Mouse (Mus musculus) ZHBTc4 (cell line): ENCODE results near the gene Nr2f2.

Source experiments
- DNase-seq: peaks from one replicate; pipeline ENCODE4 v3.0.0-alpha.2; 2011; ENCODE audit warnings: low read depth, low spot score

Gene Nr2f2

GRCm38 (mm10) chr7:70332926-70333664 lies 33.4 kb downstream of the Nr2f2 start:
- no peak for DNase-seq

- peak; percentile 20 for DNase-seq
Measured at GRCm38 (mm10) chr7:70332064-70332850, 34.3 kb downstream of the Nr2f2 start.

- peak; percentile 80 for DNase-seq
Measured at GRCm38 (mm10) chr7:70331243-70332063, 35.1 kb downstream of the Nr2f2 start.

GRCm38 (mm10) chr7:70330761-70331242 lies 35.7 kb downstream of the Nr2f2 start:
- DNase-seq: peak; percentile 74

- DNase-seq: peak; percentile 40
Measured at GRCm38 (mm10) chr7:70330207-70330562, 36.4 kb downstream of the Nr2f2 start.

GRCm38 (mm10) chr7:70329521-70330206 lies 36.9 kb downstream of the Nr2f2 start:
- DNase-seq: no peak

- no peak for DNase-seq
Measured at GRCm38 (mm10) chr7:70329037-70329516, 37.5 kb downstream of the Nr2f2 start.

- no peak for DNase-seq
Measured at GRCm38 (mm10) chr7:70328206-70329036, 38.1 kb downstream of the Nr2f2 start.

- no peak for DNase-seq
Measured at GRCm38 (mm10) chr7:70327191-70327590, 39.3 kb downstream of the Nr2f2 start.

GRCm38 (mm10) chr7:70326176-70327035 lies 40.1 kb downstream of the Nr2f2 start:
- DNase-seq: no peak

- DNase-seq: peak; percentile 82
Measured at GRCm38 (mm10) chr7:70325381-70325780, 41.2 kb downstream of the Nr2f2 start.

GRCm38 (mm10) chr7:70324541-70324940 lies 42.0 kb downstream of the Nr2f2 start:
- no peak for DNase-seq

GRCm38 (mm10) chr7:70324041-70324440 lies 42.5 kb downstream of the Nr2f2 start:
- no peak for DNase-seq

GRCm38 (mm10) chr7:70305716-70306115 lies 60.8 kb downstream of the Nr2f2 start:
- no peak for DNase-seq

- DNase-seq: peak; percentile 53
Measured at GRCm38 (mm10) chr7:70304426-70304825, 62.1 kb downstream of the Nr2f2 start.
